Mouse (Mus musculus) bone marrow macrophage, adult 2 months (primary cell): ENCODE results near the gene Skint6. TPM values are rescaled to one million over a fixed set of nuclear protein-coding genes. Genes with fewer than 3 reads are reported as not detected.
"Not testable (repeated sequence)": the region's sequence is repeated elsewhere in the genome, so short reads cannot be mapped to it uniquely, and the experiment has no call there.

Experiments used
- H3K27ac ChIP-seq: 2 replicates; pipeline ENCODE4 v1.5.1; 2012; ENCODE audit warnings: low read depth, low read length; ENCODE audit not compliant: insufficient read depth
- H3K4me1 ChIP-seq: 2 replicates; pipeline ENCODE4 v1.6.1; 2012; ENCODE audit warnings: low read length; ENCODE audit not compliant: control insufficient read depth, insufficient read depth
- H3K4me3 ChIP-seq: 2 replicates; pipeline ENCODE4 v1.5.1; 2012; ENCODE audit warnings: mild to moderate bottlenecking, low read length, moderate library complexity; ENCODE audit not compliant: insufficient read depth
- CTCF ChIP-seq: IDR thresholded peaks from 2 replicates; pipeline ENCODE4 v1.5.1; 2012; ENCODE audit warnings: low read depth, mild to moderate bottlenecking, low read length, moderate library complexity
- POLR2A ChIP-seq: IDR thresholded peaks from 2 replicates; pipeline ENCODE4 v1.6.1; 2012; ENCODE audit warnings: mild to moderate bottlenecking, low read depth, low read length, borderline replicate concordance
- polyA plus RNA-seq: library from polyadenylated mRNA; stranded (reverse); fragments of >200 nt; gene quantifications from 2 replicates; pipeline ENCODE4 v1.2.4, GENCODE M21; 2012; ENCODE audit not compliant: missing spikeins, insufficient read depth, insufficient read length

Gene Skint6
- polyA plus RNA-seq: not detected in 2 replicates

- no peak within 1 kb of the TSS for H3K27ac ChIP-seq
- TF ChIP-seq CTCF: no peak
- no peak for TF ChIP-seq POLR2A
- no peaks in the 10 kb centered on the region for H3K4me1 ChIP-seq
- H3K4me3 ChIP-seq: no peak within 1 kb of the TSS
These were observed at the start of gene Skint6 for GRCm38 (mm10) chr4:113286873-113287272. Gene Skint6 (minus strand): TSS chr4:113286973.

DNA sequence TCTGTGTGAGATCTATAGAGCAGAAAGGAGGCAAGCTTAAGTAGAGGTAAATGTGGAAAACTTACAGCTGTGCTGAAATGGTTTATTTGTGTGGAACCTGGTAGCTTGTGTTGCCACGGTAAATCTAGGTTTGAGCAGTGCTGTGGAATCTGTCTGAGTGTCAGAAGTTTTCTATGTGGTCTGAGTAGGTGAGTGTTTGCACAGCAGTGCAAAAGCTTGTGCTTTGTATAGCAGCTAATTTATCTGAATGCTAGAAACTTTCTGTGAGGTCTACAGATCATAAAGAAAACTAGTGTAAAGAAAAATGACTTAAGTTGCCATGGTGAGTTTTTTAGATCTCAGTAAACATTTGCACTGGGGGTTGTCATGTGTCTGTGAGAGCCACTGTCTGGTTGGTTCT lies 34.1 kb upstream of the Skint6 start:
- Histone ChIP-seq H3K4me3 (no peak overlapping the region), H3K27ac (no peak overlapping the region), H3K4me1 (no peaks in the 10 kb centered on the region)
- no peak for TF ChIP-seq CTCF
- no peak for TF ChIP-seq POLR2A

- Histone ChIP-seq H3K4me3 (no peak overlapping the region), H3K27ac (no peak overlapping the region), H3K4me1 (no peaks in the 10 kb centered on the region)
- TF ChIP-seq CTCF (no peak), POLR2A (no peak)
These were observed 15.2 kb upstream of the Skint6 start for GRCm38 (mm10) chr4:113301773-113302473.

- Histone ChIP-seq H3K4me3 (no peak overlapping the region), H3K4me1 (no peaks in the 10 kb centered on the region), H3K27ac (no peak overlapping the region)
- TF ChIP-seq POLR2A: no peak
- TF ChIP-seq CTCF: no peak
These were observed 23.3 kb downstream of the Skint6 start for GRCm38 (mm10) chr4:113263363-113264060.

DNA sequence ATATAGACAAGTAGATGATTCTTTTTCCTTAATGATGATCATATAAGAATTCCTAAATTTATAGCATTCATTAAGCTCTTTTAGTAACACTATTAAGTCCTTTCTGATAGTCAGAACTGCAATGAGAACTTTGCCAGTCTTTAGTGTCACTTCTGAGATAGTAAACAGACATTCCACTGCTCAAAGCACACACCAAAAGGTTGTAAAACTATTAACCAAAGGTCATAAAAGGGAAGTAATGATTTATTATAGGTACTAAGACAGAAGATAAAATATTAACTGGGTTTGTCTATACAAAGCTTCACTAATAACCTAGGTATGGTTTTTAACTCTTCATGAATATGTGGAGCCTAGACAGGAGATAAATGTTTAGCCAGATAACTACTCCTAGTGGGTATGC lies 41.0 kb downstream of the Skint6 start:
- TF ChIP-seq POLR2A: no peak
- TF ChIP-seq CTCF: no peak
- Histone ChIP-seq H3K4me3 (no peak overlapping the region), H3K27ac (no peak overlapping the region), H3K4me1 (no peaks in the 10 kb centered on the region)

GRCm38 (mm10) chr4:113067621-113068020 lies 219.2 kb downstream of the Skint6 start:
- TF ChIP-seq CTCF: no peak
- no peak for TF ChIP-seq POLR2A
- no peaks in the 10 kb centered on the region for H3K4me1 ChIP-seq
- no peak overlapping the region for H3K4me3 ChIP-seq
- H3K27ac ChIP-seq: no peak overlapping the region

GRCm38 (mm10) chr4:112979160-112979559 lies 307.6 kb downstream of the Skint6 start:
- not testable (repeated sequence) for H3K27ac ChIP-seq, H3K4me1 ChIP-seq, H3K4me3 ChIP-seq

DNA sequence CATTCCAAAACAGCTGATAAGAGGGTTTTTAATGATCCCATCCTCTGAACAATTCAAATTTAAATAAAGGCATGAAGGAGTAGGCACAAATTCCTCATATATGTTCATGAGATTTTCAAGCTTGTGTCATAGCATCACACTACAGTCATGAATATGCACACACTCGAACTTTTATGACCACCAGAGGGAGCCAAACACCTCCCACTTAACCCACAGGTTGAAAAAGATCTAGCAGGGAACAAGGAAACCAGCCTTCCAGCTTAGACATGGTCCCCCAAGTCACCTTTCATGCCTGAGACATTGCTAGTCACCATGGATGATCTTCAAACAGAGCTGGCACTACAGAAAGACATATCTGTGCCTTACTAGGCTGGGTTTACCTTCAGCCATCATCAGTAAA lies 496.1 kb downstream of the Skint6 start:
- TF ChIP-seq CTCF (no peak), POLR2A (no peak)
- no peak overlapping the region for H3K4me3 ChIP-seq
- H3K4me1 ChIP-seq: no peaks in the 10 kb centered on the region
- no peak overlapping the region for H3K27ac ChIP-seq

GRCm38 (mm10) chr4:112774766-112775165 lies 512.0 kb downstream of the Skint6 start, which contains the start of gene Skint10:
Gene Skint10 (minus strand): TSS chr4:112774866.
- TF ChIP-seq POLR2A: no peak
- TF ChIP-seq CTCF: no peak
- Histone ChIP-seq H3K4me3 (no peak within 1 kb of the TSS), H3K4me1 (no peaks in the 10 kb centered on the region), H3K27ac (no peak within 1 kb of the TSS)
